Mouse (Mus musculus): ENCODE results near the gene Arhgef18. TPM values are rescaled to one million over a fixed set of nuclear protein-coding genes. Genes with fewer than 3 reads are reported as not detected.

Arhgef18 gene
- polyA plus RNA-seq, 1 experiment from 2014 or later = 12.6 TPM

DNA sequence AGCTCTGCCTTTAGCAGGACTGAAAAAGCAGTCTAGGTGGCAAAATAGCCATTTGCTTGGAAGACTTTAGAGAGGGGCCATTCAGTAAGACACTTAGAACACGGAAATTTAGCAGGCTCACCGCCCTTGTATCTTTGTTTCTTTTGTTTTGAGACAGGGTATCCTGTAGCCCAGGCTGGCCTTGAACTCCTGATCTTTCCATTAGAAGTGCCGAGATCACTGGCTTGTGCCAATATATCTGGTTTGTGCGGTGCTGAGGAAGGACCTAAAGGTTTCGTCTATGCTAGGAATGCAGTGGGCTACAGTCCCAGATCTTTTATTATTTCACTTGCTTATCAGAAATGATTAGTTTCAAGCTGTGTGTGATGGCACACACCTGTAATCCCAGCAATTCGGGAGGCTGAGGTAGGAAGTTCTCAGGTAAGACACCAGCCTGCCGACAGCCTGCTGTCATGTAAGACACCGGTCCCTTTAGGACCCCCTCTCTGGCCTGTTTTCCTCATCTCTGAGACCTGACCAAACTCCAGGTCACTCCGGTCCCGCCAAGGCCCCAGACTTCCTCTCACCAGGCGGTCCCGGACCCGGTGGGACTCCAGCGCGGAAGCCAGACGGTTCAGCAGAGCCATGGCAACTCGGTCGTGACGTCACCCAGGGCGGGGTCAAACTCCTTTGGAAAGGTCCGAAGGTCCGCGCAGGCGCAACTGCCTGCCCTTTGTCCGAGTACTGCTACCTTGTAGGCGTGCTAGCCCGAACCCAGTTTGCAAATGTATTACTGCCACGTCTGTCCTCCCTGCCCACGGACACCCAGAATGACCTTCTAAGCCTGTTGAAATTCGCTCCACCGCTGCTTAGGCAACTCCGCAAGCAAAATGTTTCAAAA is 74.4 kb downstream of the Arhgef18 start, which contains the start of gene Pex11g:
Pex11g (minus strand) TSS at position 675 of the 880 bp plus-strand sequence.
- Histone ChIP-seq H3K36me3 (replicated peaks; ENCODE audit: control insufficient read depth, insufficient read depth) (no peaks in the 10 kb centered on the region), H3K27me3 (ENCODE audit: control insufficient read depth, insufficient read depth, low read length) (no peaks in the 10 kb centered on the region), H3K9ac (peak within 1 kb of the TSS; percentile 72), H3K4me1 (replicated peaks; ENCODE audit: control insufficient read depth, insufficient read depth, low read length) (peaks cover 11% of the 10 kb centered on the region), H3K27ac (peak within 1 kb of the TSS; percentile 87), H3K4me2 (replicated peaks) (peak within 1 kb of the TSS; percentile 51), H3K9me3 (ENCODE audit: control insufficient read depth, low read length) (no peaks in the 10 kb centered on the region), H3K4me3 (replicated peaks; ENCODE audit: low read length) (peak within 1 kb of the TSS; percentile 30)
- WGBS = 6% methylated on average over 32 of the region's 32 CpGs
- ATAC-seq (ENCODE audit: low FRiP score) (peak; percentile 95), DNase-seq (ENCODE audit: low spot score) (peak; percentile 97)

DNA sequence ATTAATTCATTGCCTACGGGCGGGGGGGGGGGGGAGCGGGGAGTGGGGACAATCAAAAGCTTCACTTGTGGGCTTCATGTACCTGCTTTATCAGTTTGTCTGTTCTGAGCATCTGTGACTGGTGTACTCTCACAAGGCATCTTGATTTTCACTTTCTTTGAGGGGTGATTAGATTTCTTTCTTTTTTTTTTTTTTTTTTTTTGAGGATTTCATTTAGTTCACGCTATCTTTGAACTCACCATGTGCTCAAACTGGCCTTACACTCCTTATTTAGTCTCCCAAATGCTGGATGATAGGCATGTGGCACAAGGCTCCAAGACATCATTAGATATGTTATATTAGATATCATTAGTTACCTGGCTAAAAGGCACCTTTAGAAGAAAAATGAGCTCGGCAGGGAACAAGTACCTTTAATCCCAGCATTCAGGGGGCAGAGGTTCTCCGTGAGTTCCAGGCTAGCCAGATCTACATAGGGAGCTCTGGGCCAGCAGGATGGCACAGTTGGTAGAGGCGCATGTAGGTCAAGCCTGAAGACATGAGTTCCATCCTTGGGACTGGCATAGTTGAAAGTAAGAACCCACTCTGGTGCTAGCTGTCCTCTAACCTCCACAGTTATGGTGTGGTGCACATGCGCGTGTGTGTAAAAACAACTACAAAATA is 75.2 kb downstream of the Arhgef18 start:
- Histone ChIP-seq H3K9me3 (ENCODE audit: control insufficient read depth, low read length) (no peaks in the 10 kb centered on the region), H3K4me3 (replicated peaks; ENCODE audit: low read length) (peak overlapping the region; percentile 30), H3K27me3 (ENCODE audit: control insufficient read depth, insufficient read depth, low read length) (no peaks in the 10 kb centered on the region), H3K27ac (peak overlapping the region; percentile 87), H3K9ac (peak overlapping the region; percentile 72), H3K4me1 (replicated peaks; ENCODE audit: control insufficient read depth, insufficient read depth, low read length) (peaks cover 11% of the 10 kb centered on the region), H3K4me2 (replicated peaks) (peak overlapping the region; percentile 51), H3K36me3 (replicated peaks; ENCODE audit: control insufficient read depth, insufficient read depth) (no peaks in the 10 kb centered on the region)
- DNase-seq (ENCODE audit: low spot score) (no peak), ATAC-seq (ENCODE audit: low FRiP score) (no peak)
- WGBS = 53% methylated on average over 9 of the region's 9 CpGs

DNA sequence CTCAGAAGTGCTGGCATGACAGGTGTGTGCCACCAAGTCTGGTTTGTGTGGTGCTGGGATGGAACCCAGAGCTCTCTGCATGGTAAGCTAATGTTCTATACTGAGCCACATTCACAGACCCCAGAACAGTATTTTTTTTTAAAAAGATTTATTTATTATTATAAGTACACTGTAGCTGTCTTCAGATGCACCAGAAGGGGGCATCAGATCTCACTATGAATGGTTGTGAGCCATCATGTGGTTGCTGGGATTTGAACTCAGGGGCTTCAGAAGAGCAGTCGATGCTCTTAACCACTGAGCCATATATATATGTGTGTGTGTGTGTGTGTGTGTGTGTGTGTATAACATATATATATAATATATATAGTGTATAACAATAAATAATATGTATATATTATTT is 76.0 kb downstream of the Arhgef18 start:
- DNase-seq (ENCODE audit: low spot score) (no peak), ATAC-seq (ENCODE audit: low FRiP score) (no peak)
- Histone ChIP-seq H3K9ac (no peak overlapping the region), H3K27me3 (ENCODE audit: control insufficient read depth, insufficient read depth, low read length) (no peaks in the 10 kb centered on the region), H3K4me2 (replicated peaks) (no peak overlapping the region), H3K4me1 (replicated peaks; ENCODE audit: control insufficient read depth, insufficient read depth, low read length) (peaks cover 11% of the 10 kb centered on the region), H3K9me3 (ENCODE audit: control insufficient read depth, low read length) (no peaks in the 10 kb centered on the region), H3K4me3 (replicated peaks; ENCODE audit: low read length) (no peak overlapping the region), H3K27ac (no peak overlapping the region), H3K36me3 (replicated peaks; ENCODE audit: control insufficient read depth, insufficient read depth) (no peaks in the 10 kb centered on the region)
- 74% methylated on average over 1 of the region's 1 CpGs for WGBS

DNA sequence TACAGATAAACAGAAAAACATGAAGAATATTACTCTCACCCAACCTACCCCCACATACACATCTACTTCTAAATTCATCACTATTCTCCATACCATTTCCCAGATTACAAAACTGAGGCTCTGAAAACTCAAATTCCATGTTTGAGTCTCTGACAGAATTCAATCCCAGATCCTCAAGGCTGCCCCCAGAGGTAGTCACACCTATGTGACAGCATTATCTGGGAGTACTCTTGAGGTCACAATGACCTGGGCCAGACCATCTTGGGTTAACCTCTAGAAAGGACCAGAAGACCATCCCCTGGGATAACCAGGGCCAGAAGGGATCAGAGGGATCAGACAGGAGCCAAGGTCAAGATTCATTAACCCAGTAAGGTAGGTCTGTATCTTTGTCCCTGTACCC is 77.8 kb downstream of the Arhgef18 start, which contains the start of gene Tex45:
Tex45 (plus strand) TSS at position 301 of the 400 bp plus-strand sequence.
- Histone ChIP-seq H3K9ac (no peak within 1 kb of the TSS), H3K4me1 (replicated peaks; ENCODE audit: control insufficient read depth, insufficient read depth, low read length) (peaks cover 11% of the 10 kb centered on the region), H3K4me2 (replicated peaks) (no peak within 1 kb of the TSS), H3K27ac (no peak within 1 kb of the TSS), H3K4me3 (replicated peaks; ENCODE audit: low read length) (no peak within 1 kb of the TSS), H3K36me3 (replicated peaks; ENCODE audit: control insufficient read depth, insufficient read depth) (no peaks in the 10 kb centered on the region), H3K27me3 (ENCODE audit: control insufficient read depth, insufficient read depth, low read length) (no peaks in the 10 kb centered on the region), H3K9me3 (ENCODE audit: control insufficient read depth, low read length) (no peaks in the 10 kb centered on the region)
- DNase-seq (ENCODE audit: low spot score) = no peak
- no peak for ATAC-seq (ENCODE audit: low FRiP score)

DNA sequence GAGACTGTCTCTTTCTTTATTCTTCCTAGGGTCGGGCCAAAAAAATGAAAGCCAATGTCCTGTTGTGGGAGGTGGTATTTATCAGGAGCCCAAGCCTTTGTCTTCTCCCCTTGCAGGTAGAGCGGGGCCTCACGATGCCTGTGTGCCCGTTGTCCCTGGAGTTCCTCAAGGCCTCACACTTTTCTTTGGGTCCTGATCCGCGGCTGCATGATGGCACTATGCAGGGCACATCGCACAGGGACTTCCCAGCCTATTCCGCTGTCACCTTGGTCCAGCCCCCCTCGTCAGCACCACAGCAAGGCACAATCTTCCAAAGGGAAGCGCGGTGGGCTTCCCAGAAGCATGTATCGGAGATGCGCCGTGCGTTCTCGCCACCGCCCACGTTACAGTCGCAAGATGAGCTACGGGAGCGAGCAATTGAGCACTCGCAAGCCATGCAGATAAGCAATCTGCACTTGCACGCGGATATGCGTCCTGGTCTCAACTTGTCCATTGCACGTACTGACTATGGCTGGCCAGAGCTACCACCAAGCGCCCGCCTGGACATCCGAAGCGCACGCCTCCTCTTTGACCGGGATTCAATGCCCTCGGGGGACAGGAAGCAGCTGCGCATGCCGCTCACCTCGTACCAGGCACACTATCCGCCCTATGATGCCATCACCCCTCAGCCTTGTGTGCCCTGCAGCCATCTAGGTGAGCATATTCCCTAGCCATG is 83.1 kb downstream of the Arhgef18 start:
- H3K9me3 ChIP-seq (ENCODE audit: control insufficient read depth, low read length) = no peaks in the 10 kb centered on the region
- peak; percentile 64 for ATAC-seq (ENCODE audit: low FRiP score)
- H3K27ac ChIP-seq = no peak overlapping the region
- peak overlapping the region; percentile 57 for H3K9ac ChIP-seq
- no peaks in the 10 kb centered on the region for H3K27me3 ChIP-seq (ENCODE audit: control insufficient read depth, insufficient read depth, low read length)
- no peak for DNase-seq (ENCODE audit: low spot score)
- H3K4me1 ChIP-seq (replicated peaks; ENCODE audit: control insufficient read depth, insufficient read depth, low read length) = no peaks in the 10 kb centered on the region
- WGBS = 24% methylated on average over 37 of the region's 37 CpGs
- peak overlapping the region; percentile 55 for H3K4me2 ChIP-seq (replicated peaks)
- peak overlapping the region; percentile 28 for H3K4me3 ChIP-seq (replicated peaks; ENCODE audit: low read length)
- no peaks in the 10 kb centered on the region for H3K36me3 ChIP-seq (replicated peaks; ENCODE audit: control insufficient read depth, insufficient read depth)

DNA sequence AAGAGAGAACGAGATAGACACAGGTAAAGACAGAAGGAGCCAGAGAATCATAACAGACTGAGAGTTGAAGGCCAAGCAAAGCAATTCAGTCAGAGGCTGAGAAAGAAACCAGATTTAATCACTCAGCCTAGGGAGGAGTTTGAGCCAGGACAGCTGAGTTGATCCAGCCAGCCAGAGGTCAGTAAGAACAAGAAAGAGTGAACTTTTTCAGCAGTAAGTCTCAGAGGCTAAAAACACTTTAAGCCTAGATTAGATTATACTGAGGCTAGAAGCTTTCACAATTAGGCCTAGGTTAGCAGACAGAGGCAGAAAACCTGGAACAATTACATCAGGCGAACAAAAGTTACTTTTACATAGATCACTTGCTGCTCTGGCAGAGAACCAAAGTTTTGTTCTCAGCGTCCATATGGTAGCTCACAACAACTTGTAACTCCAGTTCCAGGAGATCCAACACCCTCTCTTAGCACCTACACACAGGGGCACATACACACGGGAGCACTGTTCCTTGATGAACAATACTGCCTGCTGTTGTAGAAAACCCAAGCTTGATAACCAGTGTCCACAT is 87.5 kb downstream of the Arhgef18 start:
- no peak overlapping the region for H3K9ac ChIP-seq
- H3K4me1 ChIP-seq (replicated peaks; ENCODE audit: control insufficient read depth, insufficient read depth, low read length) = no peaks in the 10 kb centered on the region
- DNase-seq (ENCODE audit: low spot score) (no peak), ATAC-seq (ENCODE audit: low FRiP score) (no peak)
- H3K4me3 ChIP-seq (replicated peaks; ENCODE audit: low read length) = no peak overlapping the region
- H3K4me2 ChIP-seq (replicated peaks) = no peak overlapping the region
- no peaks in the 10 kb centered on the region for H3K9me3 ChIP-seq (ENCODE audit: control insufficient read depth, low read length)
- H3K27ac ChIP-seq = no peak overlapping the region
- H3K27me3 ChIP-seq (ENCODE audit: control insufficient read depth, insufficient read depth, low read length) = no peaks in the 10 kb centered on the region
- no peaks in the 10 kb centered on the region for H3K36me3 ChIP-seq (replicated peaks; ENCODE audit: control insufficient read depth, insufficient read depth)
- WGBS = 80% methylated on average over 4 of the region's 4 CpGs

DNA sequence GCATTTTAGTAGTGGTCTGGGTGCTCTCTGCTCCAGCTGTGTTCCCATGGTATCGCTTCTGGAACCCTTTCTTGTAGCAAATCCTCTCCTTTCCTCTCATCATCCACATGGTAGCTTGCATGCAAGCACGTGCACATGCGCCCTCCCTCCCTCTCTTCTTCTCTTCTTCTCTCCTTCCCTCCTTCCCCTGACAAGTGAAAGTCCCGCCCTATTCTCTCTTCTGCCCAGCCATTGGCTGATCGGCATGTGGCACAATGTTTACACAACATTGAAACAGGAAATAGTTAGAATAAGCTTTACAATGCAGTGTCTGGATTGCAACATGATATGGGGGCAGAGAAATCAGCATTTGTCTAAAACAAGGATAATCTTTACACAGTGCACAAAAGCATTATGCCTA is 88.8 kb downstream of the Arhgef18 start:
- no peak for ATAC-seq (ENCODE audit: low FRiP score)
- no peak overlapping the region for H3K9ac ChIP-seq
- no peaks in the 10 kb centered on the region for H3K36me3 ChIP-seq (replicated peaks; ENCODE audit: control insufficient read depth, insufficient read depth)
- 64% methylated on average over 5 of the region's 5 CpGs for WGBS
- no peak overlapping the region for H3K4me3 ChIP-seq (replicated peaks; ENCODE audit: low read length)
- no peak overlapping the region for H3K4me2 ChIP-seq (replicated peaks)
- DNase-seq (ENCODE audit: low spot score) = no peak
- no peak overlapping the region for H3K27ac ChIP-seq
- no peaks in the 10 kb centered on the region for H3K9me3 ChIP-seq (ENCODE audit: control insufficient read depth, low read length)
- no peaks in the 10 kb centered on the region for H3K27me3 ChIP-seq (ENCODE audit: control insufficient read depth, insufficient read depth, low read length)
- H3K4me1 ChIP-seq (replicated peaks; ENCODE audit: control insufficient read depth, insufficient read depth, low read length) = no peaks in the 10 kb centered on the region

DNA sequence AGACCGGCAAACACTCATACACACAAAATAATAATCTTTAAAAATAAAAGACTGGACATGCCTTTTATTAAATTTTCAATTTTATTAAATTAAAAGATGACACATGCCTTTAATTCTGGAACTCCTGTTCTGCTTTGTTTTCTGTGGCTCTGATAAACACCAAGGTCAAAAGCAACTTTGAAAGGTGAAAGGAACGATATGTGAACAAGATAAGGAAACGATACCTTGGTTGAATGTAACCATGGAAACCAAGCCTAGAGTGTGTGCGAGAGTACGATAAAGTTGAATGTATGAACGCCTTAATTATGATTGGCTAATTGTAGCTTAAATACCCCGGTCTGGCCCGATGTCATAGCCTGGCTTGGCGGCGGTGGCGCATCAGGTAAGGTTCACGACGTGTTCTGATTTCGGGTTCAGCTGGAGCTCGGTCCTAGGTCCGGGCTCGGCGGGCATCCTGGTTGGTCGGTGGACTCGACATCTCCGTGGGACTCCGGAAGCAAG is 89.5 kb downstream of the Arhgef18 start:
- Histone ChIP-seq H3K9ac (no peak overlapping the region), H3K9me3 (ENCODE audit: control insufficient read depth, low read length) (no peaks in the 10 kb centered on the region), H3K4me1 (replicated peaks; ENCODE audit: control insufficient read depth, insufficient read depth, low read length) (no peaks in the 10 kb centered on the region), H3K36me3 (replicated peaks; ENCODE audit: control insufficient read depth, insufficient read depth) (no peaks in the 10 kb centered on the region), H3K27ac (no peak overlapping the region), H3K4me3 (replicated peaks; ENCODE audit: low read length) (no peak overlapping the region), H3K4me2 (replicated peaks) (no peak overlapping the region), H3K27me3 (ENCODE audit: control insufficient read depth, insufficient read depth, low read length) (no peaks in the 10 kb centered on the region)
- 86% methylated on average over 22 of the region's 22 CpGs for WGBS
- DNase-seq (ENCODE audit: low spot score) (no peak), ATAC-seq (ENCODE audit: low FRiP score) (no peak)

DNA sequence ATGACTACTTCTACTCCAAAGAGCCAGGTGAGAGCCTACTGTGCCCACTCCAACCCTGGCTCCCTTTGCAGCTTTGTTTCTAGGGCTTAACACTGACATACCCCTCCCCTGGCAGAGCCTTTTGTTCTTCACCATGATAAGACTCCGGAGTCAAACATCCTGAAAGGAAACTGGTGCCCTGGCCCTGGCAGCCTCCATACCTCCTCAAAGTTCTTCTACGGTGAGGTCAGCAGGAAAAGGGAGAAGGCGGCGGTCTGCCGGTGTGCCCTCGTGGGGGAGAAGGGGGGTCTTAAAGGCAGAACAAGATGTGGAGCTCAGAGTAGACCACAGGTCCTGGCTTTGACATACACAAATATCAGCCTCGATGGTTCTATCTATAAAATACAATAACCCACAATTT is 90.7 kb downstream of the Arhgef18 start:
- 87% methylated on average over 7 of the region's 7 CpGs for WGBS
- Histone ChIP-seq H3K9ac (no peak overlapping the region), H3K4me2 (replicated peaks) (no peak overlapping the region), H3K9me3 (ENCODE audit: control insufficient read depth, low read length) (no peaks in the 10 kb centered on the region), H3K27ac (no peak overlapping the region), H3K36me3 (replicated peaks; ENCODE audit: control insufficient read depth, insufficient read depth) (no peaks in the 10 kb centered on the region), H3K4me1 (replicated peaks; ENCODE audit: control insufficient read depth, insufficient read depth, low read length) (no peaks in the 10 kb centered on the region), H3K27me3 (ENCODE audit: control insufficient read depth, insufficient read depth, low read length) (no peaks in the 10 kb centered on the region), H3K4me3 (replicated peaks; ENCODE audit: low read length) (no peak overlapping the region)
- no peak for DNase-seq (ENCODE audit: low spot score)
- ATAC-seq (ENCODE audit: low FRiP score) = no peak

Data from hindbrain, embryonic 14.5 days (tissue).